Mouse (Mus musculus): ENCODE measurements around the gene Mrpl11. TPM values are rescaled to one million over a fixed set of nuclear protein-coding genes. Genes with fewer than 3 reads are reported as not detected.
A peak's percentile ranks its signal among the peaks of the same experiment; 100 is the strongest.

Gene Mrpl11
- polyA plus RNA-seq, 1 experiment from 2014 or later = 137 TPM

GRCm38 (mm10) chr19:5004925-5005324 lies 43.0 kb downstream of the Mrpl11 start:
- TF ChIP-seq CTCF (IDR thresholded peaks at IDR 0.05; ENCODE audit: low read depth) = no peak
- ATAC-seq (replicated peaks; ENCODE audit: low FRiP score, low read depth) (no peak), DNase-seq (ENCODE audit: low spot score) (no peak)
- Histone ChIP-seq H3K4me3 (replicated peaks; ENCODE audit: low read depth, low read length) (no peak overlapping the region), H3K9me3 (replicated peaks; ENCODE audit: low read length) (no peaks in the 10 kb centered on the region), H3K4me2 (ENCODE audit: low read length) (no peak overlapping the region), H3K27ac (no peak overlapping the region), H3K9ac (ENCODE audit: low read depth, low read length) (no peak overlapping the region), H3K27me3 (ENCODE audit: insufficient read depth, low read length) (no peaks in the 10 kb centered on the region), H3K36me3 (ENCODE audit: insufficient read depth, low read length) (no peaks in the 10 kb centered on the region), H3K4me1 (replicated peaks; ENCODE audit: insufficient read depth, low read length) (no peaks in the 10 kb centered on the region)
- WGBS = 63% methylated on average over 4 of the region's 4 CpGs

GRCm38 (mm10) chr19:5013138-5013537 lies 51.2 kb downstream of the Mrpl11 start:
- Histone ChIP-seq H3K4me2 (ENCODE audit: low read length) (no peak overlapping the region), H3K9me3 (replicated peaks; ENCODE audit: low read length) (no peaks in the 10 kb centered on the region), H3K27ac (no peak overlapping the region), H3K4me1 (replicated peaks; ENCODE audit: insufficient read depth, low read length) (peaks cover 7% of the 10 kb centered on the region; the same call in 1 of the 2 replicates), H3K9ac (ENCODE audit: low read depth, low read length) (no peak overlapping the region), H3K36me3 (ENCODE audit: insufficient read depth, low read length) (no peaks in the 10 kb centered on the region), H3K27me3 (ENCODE audit: insufficient read depth, low read length) (no peaks in the 10 kb centered on the region), H3K4me3 (replicated peaks; ENCODE audit: low read depth, low read length) (no peak overlapping the region)
- ATAC-seq (replicated peaks; ENCODE audit: low FRiP score, low read depth) (no peak), DNase-seq (ENCODE audit: low spot score) (no peak)
- 53% methylated on average over 8 of the region's 8 CpGs for WGBS
- no peak for TF ChIP-seq CTCF (IDR thresholded peaks at IDR 0.05; ENCODE audit: low read depth)

GRCm38 (mm10) chr19:5014961-5015398 lies 53.0 kb downstream of the Mrpl11 start:
- Histone ChIP-seq H3K27me3 (ENCODE audit: insufficient read depth, low read length) (no peaks in the 10 kb centered on the region), H3K4me2 (ENCODE audit: low read length) (no peak overlapping the region), H3K9me3 (replicated peaks; ENCODE audit: low read length) (no peaks in the 10 kb centered on the region), H3K36me3 (ENCODE audit: insufficient read depth, low read length) (no peaks in the 10 kb centered on the region), H3K27ac (no peak overlapping the region), H3K4me1 (replicated peaks; ENCODE audit: insufficient read depth, low read length) (peaks cover 7% of the 10 kb centered on the region; the same call in 1 of the 2 replicates), H3K9ac (ENCODE audit: low read depth, low read length) (no peak overlapping the region), H3K4me3 (replicated peaks; ENCODE audit: low read depth, low read length) (no peak overlapping the region)
- peak; percentile 73 for TF ChIP-seq CTCF (IDR thresholded peaks at IDR 0.05; ENCODE audit: low read depth)
- DNase-seq (ENCODE audit: low spot score) (peak; percentile 81), ATAC-seq (replicated peaks; ENCODE audit: low FRiP score, low read depth) (no peak)
- 14% methylated on average over 8 of the region's 8 CpGs for WGBS

GRCm38 (mm10) chr19:5016221-5016742 lies 54.3 kb downstream of the Mrpl11 start:
- H3K36me3 ChIP-seq (ENCODE audit: insufficient read depth, low read length) = no peaks in the 10 kb centered on the region
- DNase-seq (ENCODE audit: low spot score) = peak; percentile 57
- H3K9ac ChIP-seq (ENCODE audit: low read depth, low read length) = no peak overlapping the region
- peaks cover 7% of the 10 kb centered on the region; the same call in 1 of the 2 replicates for H3K4me1 ChIP-seq (replicated peaks; ENCODE audit: insufficient read depth, low read length)
- TF ChIP-seq CTCF (IDR thresholded peaks at IDR 0.05; ENCODE audit: low read depth) = 0 out of 2 replicates have a peak, but pooled peaks have one; percentile 11
- peak; percentile 78; the same call in 1 of the 2 replicates for ATAC-seq (replicated peaks; ENCODE audit: low FRiP score, low read depth)
- peak overlapping the region; percentile 36 for H3K4me2 ChIP-seq (ENCODE audit: low read length)
- H3K27ac ChIP-seq = peak overlapping the region; percentile 81
- WGBS = 20% methylated on average over 10 of the region's 10 CpGs
- no peak overlapping the region for H3K4me3 ChIP-seq (replicated peaks; ENCODE audit: low read depth, low read length)
- no peaks in the 10 kb centered on the region for H3K9me3 ChIP-seq (replicated peaks; ENCODE audit: low read length)
- no peaks in the 10 kb centered on the region for H3K27me3 ChIP-seq (ENCODE audit: insufficient read depth, low read length)

Other genes with a start within 250 kb of the Mrpl11 start
- 44.9 and 47.2 TPM in 2 replicates for gene Rbm4b, start 205.7 kb upstream of the Mrpl11 start, polyA plus RNA-seq (2015; fragmentation: Nextera tagmentation; extraction: Ambion mirVana)
- 39.2 and 40.8 TPM in 2 replicates for gene Rbm4, start 168.2 kb upstream of the Mrpl11 start, polyA plus RNA-seq (2015; fragmentation: Nextera tagmentation; extraction: Ambion mirVana)
- gene Gm21992, start 150.5 kb upstream of the Mrpl11 start, polyA plus RNA-seq (2015; fragmentation: Nextera tagmentation; extraction: Ambion mirVana) = 24.4 and 27.3 TPM in 2 replicates
- 43.8 and 48.8 TPM in 2 replicates for gene Rbm14, start 150.5 kb upstream of the Mrpl11 start, polyA plus RNA-seq (2015; fragmentation: Nextera tagmentation; extraction: Ambion mirVana)
- 72.9 and 82.1 TPM in 2 replicates for gene Ccs, start 122.8 kb upstream of the Mrpl11 start, polyA plus RNA-seq (2015; fragmentation: Nextera tagmentation; extraction: Ambion mirVana)
- gene Ccdc87, start 122.8 kb upstream of the Mrpl11 start, polyA plus RNA-seq (2015; fragmentation: Nextera tagmentation; extraction: Ambion mirVana) = 0.04 TPM in 1 of 2 replicates, not detected in the other
- 79.8 and 80.6 TPM in 2 replicates for gene Ctsf, start 107.0 kb upstream of the Mrpl11 start, polyA plus RNA-seq (2015; fragmentation: Nextera tagmentation; extraction: Ambion mirVana)
- 4.0 and 4.1 TPM in 2 replicates for gene Actn3, start 84.2 kb upstream of the Mrpl11 start, polyA plus RNA-seq (2015; fragmentation: Nextera tagmentation; extraction: Ambion mirVana)
- gene Zdhhc24, start 83.5 kb upstream of the Mrpl11 start, polyA plus RNA-seq (2015; fragmentation: Nextera tagmentation; extraction: Ambion mirVana) = 8.7 and 9.5 TPM in 2 replicates
- gene Bbs1, start 55.5 kb upstream of the Mrpl11 start, polyA plus RNA-seq (2015; fragmentation: Nextera tagmentation; extraction: Ambion mirVana) = 4.9 and 5.0 TPM in 2 replicates
- 61.7 and 69.2 TPM in 2 replicates for gene Dpp3, start 33.9 kb upstream of the Mrpl11 start, polyA plus RNA-seq (2015; fragmentation: Nextera tagmentation; extraction: Ambion mirVana)
- gene Peli3, start 19.0 kb upstream of the Mrpl11 start, polyA plus RNA-seq (2015; fragmentation: Nextera tagmentation; extraction: Ambion mirVana) = 1.5 and 1.9 TPM in 2 replicates
- gene Npas4, start 28.2 kb downstream of the Mrpl11 start, polyA plus RNA-seq (2015; fragmentation: Nextera tagmentation; extraction: Ambion mirVana) = not detected in 2 replicates
- gene Slc29a2, start 61.7 kb downstream of the Mrpl11 start, polyA plus RNA-seq (2015; fragmentation: Nextera tagmentation; extraction: Ambion mirVana) = 4.9 and 5.4 TPM in 2 replicates
- gene B4gat1, start 76.7 kb downstream of the Mrpl11 start, polyA plus RNA-seq (2015; fragmentation: Nextera tagmentation; extraction: Ambion mirVana) = 57.1 and 64.2 TPM in 2 replicates
- 1.1 and 1.3 TPM in 2 replicates for gene AC124502.3, start 76.7 kb downstream of the Mrpl11 start, polyA plus RNA-seq (2015; fragmentation: Nextera tagmentation; extraction: Ambion mirVana)
- gene Brms1, start 79.2 kb downstream of the Mrpl11 start, polyA plus RNA-seq (2015; fragmentation: Nextera tagmentation; extraction: Ambion mirVana) = 40.2 and 44.0 TPM in 2 replicates
- gene Rin1, start 88.3 kb downstream of the Mrpl11 start, polyA plus RNA-seq (2015; fragmentation: Nextera tagmentation; extraction: Ambion mirVana) = 2.8 and 3.2 TPM in 2 replicates
- 35.0 and 40.6 TPM in 2 replicates for gene Cd248, start 105.9 kb downstream of the Mrpl11 start, polyA plus RNA-seq (2015; fragmentation: Nextera tagmentation; extraction: Ambion mirVana)
- 1.4 and 2.1 TPM in 2 replicates for gene Tmem151a, start 123.4 kb downstream of the Mrpl11 start, polyA plus RNA-seq (2015; fragmentation: Nextera tagmentation; extraction: Ambion mirVana)
- gene Yif1a, start 126.4 kb downstream of the Mrpl11 start, polyA plus RNA-seq (2015; fragmentation: Nextera tagmentation; extraction: Ambion mirVana) = 129 and 132 TPM in 2 replicates
- gene Cnih2, start 136.4 kb downstream of the Mrpl11 start, polyA plus RNA-seq (2015; fragmentation: Nextera tagmentation; extraction: Ambion mirVana) = 4.2 and 4.7 TPM in 2 replicates
- 270 and 284 TPM in 2 replicates for gene Rab1b, start 144.9 kb downstream of the Mrpl11 start, polyA plus RNA-seq (2015; fragmentation: Nextera tagmentation; extraction: Ambion mirVana)
- 18.1 and 20.2 TPM in 2 replicates for gene Klc2, start 156.4 kb downstream of the Mrpl11 start, polyA plus RNA-seq (2015; fragmentation: Nextera tagmentation; extraction: Ambion mirVana)

All from kidney, postnatal 0 days (tissue).